Mouse (Mus musculus) macrophage (primary cell): ENCODE data around the gene Csrp1. TPM values are rescaled to one million over a fixed set of nuclear protein-coding genes. Genes with fewer than 3 reads are reported as not detected.

ENCODE experiments used
- H3K27ac ChIP-seq: fragments of 350-480 bp; formaldehyde crosslinking; 2 replicates; pipeline ENCODE4 v1.9.0; 2021
- H3K36me3 ChIP-seq: fragments of 350-480 bp; formaldehyde crosslinking; 2 replicates; pipeline ENCODE4 v1.9.0; 2021; ENCODE audit errors: inconsistent target
- H3K4me3 ChIP-seq: fragments of 350-480 bp; formaldehyde crosslinking; 2 replicates; pipeline ENCODE4 v1.9.0; 2021; ENCODE audit errors: inconsistent target
- H3K79me2 ChIP-seq: fragments of 350-480 bp; formaldehyde crosslinking; 2 replicates; pipeline ENCODE4 v1.9.0; 2021; ENCODE audit errors: inconsistent target
- WGBS: methylation state at CpG from one replicate; pipeline ENCODE4 v1.1.7; 2026; ENCODE audit warnings: inconsistent platforms; ENCODE audit not compliant: missing documents; 5-methylcytosine and 5-hydroxymethylcytosine counted together
- polyA plus RNA-seq: library from polyadenylated mRNA; stranded (reverse); fragments of 250-400 nt; gene quantifications from 3 replicates; pipeline ENCODE4 v1.2.4, GENCODE M21; 2018; ENCODE audit warnings: inconsistent platforms

Gene Csrp1
- polyA plus RNA-seq, 1 experiment from 2014 or later = 227 TPM

DNA sequence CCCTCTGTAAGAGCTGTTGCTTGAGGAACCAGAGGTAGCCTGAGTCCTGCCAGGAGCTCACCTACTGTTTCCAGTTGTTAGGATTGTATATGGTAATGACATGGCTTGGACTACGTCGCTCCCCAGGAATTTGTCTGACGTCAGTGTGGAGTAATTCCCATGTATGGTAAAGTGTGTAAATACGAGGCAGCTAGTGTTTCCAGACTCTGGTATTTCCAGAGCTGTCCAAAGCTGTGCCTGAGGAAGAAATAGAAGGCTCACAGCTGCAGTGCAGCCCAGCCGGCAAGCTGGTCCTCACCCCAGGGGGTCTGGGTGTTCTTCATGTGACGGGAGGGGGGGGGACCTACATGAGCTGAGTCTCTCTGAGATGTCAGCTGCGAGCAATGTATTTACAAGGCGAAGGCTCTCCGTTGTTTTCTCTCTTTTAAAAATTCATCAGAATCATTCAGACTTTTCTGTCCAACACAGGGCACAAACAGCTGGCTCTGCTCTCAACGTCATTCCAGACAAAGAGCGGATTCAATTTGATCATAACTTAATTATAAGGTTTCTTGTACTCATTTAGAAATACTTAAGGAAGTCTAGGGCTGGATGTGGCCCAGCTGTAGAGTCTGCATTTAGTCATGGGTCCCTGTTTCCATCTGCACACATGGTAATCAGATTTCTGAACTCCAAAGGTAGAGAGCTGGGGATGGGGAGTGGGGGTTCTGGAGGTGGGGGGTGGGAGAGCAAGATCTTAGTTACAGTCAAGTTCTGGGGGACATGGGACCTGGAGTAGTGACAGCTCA is 12.2 kb downstream of the Csrp1 start:
- Histone ChIP-seq H3K27ac (no peak overlapping the region), H3K36me3 (no peaks in the 10 kb centered on the region), H3K79me2 (peaks cover 78% of the 10 kb centered on the region), H3K4me3 (no peak overlapping the region)
- 88% methylated on average over 11 of the region's 11 CpGs for WGBS

DNA sequence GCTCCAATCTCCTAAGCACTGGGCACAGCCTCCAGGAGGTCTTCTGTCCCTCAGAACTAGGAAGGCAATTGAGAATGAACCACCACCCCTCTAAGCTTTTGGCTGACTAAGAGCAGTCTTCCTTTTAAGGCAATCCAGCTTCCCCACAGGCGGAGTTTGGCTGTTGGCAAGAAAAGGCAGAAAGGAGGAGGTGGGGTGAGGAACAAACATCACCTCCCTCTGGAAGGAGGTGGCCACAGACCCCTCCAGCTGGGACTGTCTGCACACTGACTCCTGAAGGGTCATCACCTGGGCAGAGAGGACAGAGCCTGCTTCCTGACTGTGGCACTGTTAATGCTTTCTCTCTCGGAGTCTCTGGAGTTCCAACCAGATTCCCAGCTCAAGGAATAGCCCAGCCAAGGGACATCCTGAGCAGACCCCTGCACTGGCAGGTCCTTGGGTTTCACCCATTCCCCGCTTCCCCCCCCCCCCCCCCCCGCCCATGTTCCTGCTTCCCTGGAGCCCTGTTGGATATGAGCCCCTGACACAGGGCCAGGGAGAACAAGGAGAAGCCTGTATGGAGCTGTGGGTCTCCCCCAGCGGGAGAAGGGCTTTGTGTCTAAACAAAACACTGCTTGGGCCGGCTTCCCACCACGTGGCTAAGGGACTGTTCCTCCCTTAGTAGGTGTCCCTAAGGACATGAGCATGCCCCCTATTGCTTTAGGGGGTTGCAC is 14.5 kb downstream of the Csrp1 start:
- 88% methylated on average over 5 of the region's 7 CpGs for WGBS
- H3K4me3 ChIP-seq = no peak overlapping the region
- no peak overlapping the region for H3K27ac ChIP-seq

DNA sequence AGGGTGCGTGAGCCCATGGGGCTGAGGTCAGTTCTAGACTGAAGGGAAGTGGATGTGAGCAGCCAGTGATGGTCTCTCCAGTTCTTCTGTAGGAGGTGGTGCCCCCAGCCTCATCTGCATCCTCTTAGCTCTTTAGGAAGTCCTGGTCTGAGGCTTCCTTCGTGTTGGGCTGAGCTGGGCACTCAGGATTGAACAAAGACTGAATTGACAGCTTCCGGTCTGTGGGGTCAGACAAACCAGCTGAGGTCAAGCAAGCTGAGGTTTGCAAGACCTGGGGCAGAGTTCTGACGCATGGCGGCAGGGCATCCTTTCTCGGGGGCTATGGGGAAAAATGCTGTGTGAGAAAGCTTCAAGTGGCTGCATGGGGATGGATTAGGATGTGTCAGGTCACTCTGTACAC is 15.6 kb downstream of the Csrp1 start:
- 67% methylated on average over 6 of the region's 6 CpGs for WGBS
- Histone ChIP-seq H3K36me3 (no peaks in the 10 kb centered on the region; the same call in 1 of the 2 replicates), H3K27ac (no peak overlapping the region), H3K4me3 (no peak overlapping the region), H3K79me2 (peaks cover 97% of the 10 kb centered on the region)

More for the DNA sequence above, 14.5 kb downstream of the Csrp1 start:
- no peaks in the 10 kb centered on the region; the same call in 1 of the 2 replicates for H3K36me3 ChIP-seq
- peaks cover 100% of the 10 kb centered on the region for H3K79me2 ChIP-seq

DNA sequence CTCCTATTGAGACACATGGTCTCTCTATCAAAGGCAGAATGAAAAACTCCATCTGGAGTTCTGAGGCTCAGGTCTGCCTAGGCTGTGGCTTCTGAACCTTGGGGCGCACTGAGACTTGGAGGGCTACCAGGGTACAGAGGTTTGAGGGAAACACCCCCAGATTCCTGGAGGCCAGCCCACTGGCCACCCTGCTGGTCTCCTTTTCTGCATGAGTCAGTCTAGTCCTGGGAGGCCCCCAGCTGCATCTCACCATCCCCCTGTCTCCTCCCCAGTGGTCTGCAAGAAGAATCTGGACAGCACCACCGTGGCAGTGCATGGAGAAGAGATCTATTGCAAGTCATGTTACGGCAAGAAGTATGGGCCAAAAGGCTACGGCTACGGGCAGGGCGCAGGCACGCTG is 25.1 kb downstream of the Csrp1 start:
- no peak overlapping the region for H3K27ac ChIP-seq
- WGBS = 92% methylated on average over 7 of the region's 7 CpGs
- H3K36me3 ChIP-seq = peaks cover 64% of the 10 kb centered on the region
- H3K4me3 ChIP-seq = no peak overlapping the region
- H3K79me2 ChIP-seq = peaks cover 26% of the 10 kb centered on the region; the same call in 1 of the 2 replicates

DNA sequence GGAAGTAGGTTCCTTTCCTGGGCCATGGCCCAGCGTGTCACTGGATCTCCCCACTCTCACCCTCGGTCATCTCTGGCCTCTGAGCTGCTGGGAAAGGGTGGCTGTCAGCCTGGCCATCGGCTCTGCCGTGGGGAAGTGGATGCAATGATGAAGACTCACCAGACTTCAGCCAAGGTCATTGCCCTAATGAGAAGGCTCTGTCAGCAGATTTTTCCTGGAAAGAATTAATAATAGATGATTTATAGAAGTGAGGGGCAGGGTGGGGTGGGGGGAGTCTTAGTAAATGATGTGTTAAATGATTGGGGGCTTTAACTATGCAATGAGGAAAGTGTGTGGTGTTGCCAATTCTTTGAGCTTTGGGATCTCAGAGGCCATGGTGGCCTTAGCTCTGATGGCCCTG is 26.4 kb downstream of the Csrp1 start:
- Histone ChIP-seq H3K27ac (no peak overlapping the region), H3K79me2 (peaks cover 16% of the 10 kb centered on the region; the same call in 1 of the 2 replicates), H3K4me3 (no peak overlapping the region), H3K36me3 (peaks cover 77% of the 10 kb centered on the region)
- WGBS = 78% methylated on average over 4 of the region's 4 CpGs

DNA sequence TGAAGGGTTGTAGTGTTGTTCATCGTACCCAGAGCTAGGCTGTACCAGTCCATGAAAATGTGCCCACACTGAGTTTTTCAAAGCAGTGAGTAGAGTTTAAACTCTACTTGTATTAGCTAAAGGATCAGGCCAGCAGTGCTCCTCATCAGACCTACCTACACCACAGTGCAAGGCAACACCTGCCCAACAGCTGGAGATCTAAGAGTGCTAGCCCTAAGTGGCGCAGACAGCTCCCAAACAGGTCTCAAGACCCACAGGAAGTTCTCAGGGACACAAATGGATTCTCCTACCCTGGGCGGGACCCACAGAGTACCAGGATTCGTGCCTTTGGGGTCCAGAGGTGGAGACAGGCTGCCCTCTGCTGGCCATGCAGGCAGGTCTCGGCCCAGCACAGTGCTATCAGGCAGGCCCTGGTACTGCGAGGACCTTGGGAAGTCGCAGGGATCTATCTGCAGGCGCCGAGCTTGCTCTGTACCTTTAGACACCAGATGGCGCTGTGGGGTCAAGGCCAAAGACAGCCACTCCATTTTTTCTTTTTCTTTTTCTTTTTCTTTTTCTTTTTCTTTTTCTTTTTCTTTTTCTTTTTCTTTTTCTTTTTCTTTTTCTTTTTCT is 33.0 kb downstream of the Csrp1 start:
- Histone ChIP-seq H3K79me2 (no peaks in the 10 kb centered on the region), H3K4me3 (no peak overlapping the region), H3K27ac (no peak overlapping the region), H3K36me3 (peaks cover 44% of the 10 kb centered on the region; the same call in 1 of the 2 replicates)
- 11% methylated on average over 10 of the region's 10 CpGs for WGBS

DNA sequence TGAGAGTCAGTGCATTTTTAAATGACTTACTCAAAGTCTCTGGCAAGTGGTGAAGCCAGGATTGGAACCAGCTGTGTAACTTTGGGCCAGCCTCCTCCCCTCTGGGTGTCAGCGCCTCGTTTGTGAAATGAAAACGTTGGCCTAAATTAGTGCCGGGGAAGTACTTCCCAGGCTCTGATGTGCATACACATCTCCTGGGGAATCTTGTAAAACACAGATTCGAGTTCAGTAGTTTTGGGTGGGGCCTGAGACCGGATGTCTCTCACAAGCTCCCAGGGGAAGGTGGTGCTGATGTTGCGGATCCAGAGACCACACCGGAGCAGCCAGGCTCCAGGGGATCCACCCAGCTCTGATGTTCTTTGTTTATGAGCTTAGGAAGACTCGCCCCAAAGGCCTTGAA is 35.4 kb downstream of the Csrp1 start:
- Histone ChIP-seq H3K27ac (no peak overlapping the region), H3K36me3 (peaks cover 20% of the 10 kb centered on the region; the same call in 1 of the 2 replicates), H3K79me2 (no peaks in the 10 kb centered on the region), H3K4me3 (no peak overlapping the region)
- 89% methylated on average over 9 of the region's 9 CpGs for WGBS

DNA sequence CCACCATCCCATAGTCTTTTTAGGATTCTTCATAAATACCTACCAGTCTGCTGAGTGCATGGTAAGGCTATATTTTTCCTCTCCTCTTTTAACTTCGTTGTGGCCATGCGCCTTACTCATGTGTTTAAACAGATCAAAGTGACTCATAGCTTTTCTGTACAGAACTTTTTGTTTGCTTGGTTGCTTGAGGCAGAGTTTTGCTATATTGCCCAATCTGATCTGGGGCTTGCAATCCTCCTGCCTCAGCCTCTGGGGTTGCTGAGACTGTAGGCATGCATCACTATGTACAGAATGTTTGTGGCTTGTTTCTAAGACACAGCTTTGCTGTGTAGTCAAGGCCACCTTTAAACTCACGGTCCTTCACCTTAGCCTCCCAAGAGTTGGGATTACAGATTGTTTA is 36.1 kb downstream of the Csrp1 start:
- WGBS = 76% methylated on average over 3 of the region's 3 CpGs
- Histone ChIP-seq H3K79me2 (no peaks in the 10 kb centered on the region), H3K4me3 (no peak overlapping the region), H3K27ac (no peak overlapping the region), H3K36me3 (peaks cover 14% of the 10 kb centered on the region; the same call in 1 of the 2 replicates)

DNA sequence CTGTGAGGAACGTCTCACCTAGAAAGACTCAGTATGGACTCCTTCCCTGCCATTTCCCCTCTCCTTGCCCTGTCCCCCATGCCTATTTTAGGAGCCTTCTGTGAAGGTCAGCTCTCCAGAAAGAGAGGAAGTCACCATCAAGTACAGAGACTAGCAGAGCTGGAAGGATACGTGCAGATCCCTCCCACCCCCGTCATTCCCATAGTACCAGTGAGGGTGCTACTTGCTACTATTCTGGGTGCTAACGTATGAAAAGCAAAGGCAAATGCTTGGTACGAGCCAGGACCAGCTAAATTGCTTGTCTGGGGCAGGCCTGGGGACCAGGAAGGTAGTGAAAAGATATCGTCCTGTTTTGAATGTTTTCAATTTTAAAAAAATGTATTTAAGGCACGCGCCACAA is 37.4 kb downstream of the Csrp1 start:
- 80% methylated on average over 8 of the region's 8 CpGs for WGBS
- H3K27ac ChIP-seq = no peak overlapping the region
- no peak overlapping the region for H3K4me3 ChIP-seq
- H3K79me2 ChIP-seq = no peaks in the 10 kb centered on the region
- no peaks in the 10 kb centered on the region; the same call in 1 of the 2 replicates for H3K36me3 ChIP-seq

DNA sequence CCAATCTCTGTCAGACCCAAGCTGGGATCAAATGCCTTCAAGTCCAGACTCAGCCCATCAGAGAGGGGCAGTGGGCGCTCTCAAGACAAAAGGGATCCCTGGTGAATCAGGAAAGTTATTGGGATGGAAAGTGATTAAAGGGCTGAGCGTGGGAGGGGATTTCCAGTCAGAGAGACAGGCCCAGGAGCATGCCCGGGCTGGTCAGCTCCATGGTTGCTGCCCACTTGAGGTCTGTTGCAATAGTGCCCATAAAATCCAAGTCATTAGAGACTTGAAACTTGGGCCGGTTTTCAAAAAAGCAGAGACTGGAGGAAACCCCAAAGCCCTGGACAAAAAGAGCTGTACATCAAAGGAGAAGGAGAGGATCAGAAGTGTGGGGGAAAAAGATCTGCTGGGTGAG is 39.8 kb downstream of the Csrp1 start:
- Histone ChIP-seq H3K36me3 (no peaks in the 10 kb centered on the region), H3K27ac (no peak overlapping the region), H3K4me3 (no peak overlapping the region), H3K79me2 (no peaks in the 10 kb centered on the region)
- 89% methylated on average over 4 of the region's 4 CpGs for WGBS

DNA sequence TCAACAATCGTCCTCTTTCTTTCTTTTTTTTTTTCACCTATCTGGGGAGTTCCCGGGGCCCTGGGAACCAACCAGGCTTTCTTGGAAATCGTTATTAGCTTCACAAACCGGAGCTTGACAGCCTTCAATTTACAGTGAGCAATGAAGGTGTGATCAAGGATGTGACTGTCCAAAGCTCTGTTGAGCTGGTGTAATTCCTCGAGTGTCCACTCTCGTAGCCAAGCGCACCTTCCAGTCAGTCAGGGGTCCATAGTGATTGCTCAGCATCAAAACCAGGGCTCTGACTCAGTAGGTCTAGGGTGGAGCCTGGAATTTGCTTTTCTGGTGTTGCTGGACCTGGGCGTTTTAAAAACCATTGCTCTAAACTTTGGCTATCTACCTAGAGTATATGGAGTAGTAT is 40.4 kb downstream of the Csrp1 start:
- 83% methylated on average over 6 of the region's 8 CpGs for WGBS
- H3K4me3 ChIP-seq = no peak overlapping the region
- H3K27ac ChIP-seq = no peak overlapping the region
- H3K36me3 ChIP-seq = no peaks in the 10 kb centered on the region
- H3K79me2 ChIP-seq = no peaks in the 10 kb centered on the region

DNA sequence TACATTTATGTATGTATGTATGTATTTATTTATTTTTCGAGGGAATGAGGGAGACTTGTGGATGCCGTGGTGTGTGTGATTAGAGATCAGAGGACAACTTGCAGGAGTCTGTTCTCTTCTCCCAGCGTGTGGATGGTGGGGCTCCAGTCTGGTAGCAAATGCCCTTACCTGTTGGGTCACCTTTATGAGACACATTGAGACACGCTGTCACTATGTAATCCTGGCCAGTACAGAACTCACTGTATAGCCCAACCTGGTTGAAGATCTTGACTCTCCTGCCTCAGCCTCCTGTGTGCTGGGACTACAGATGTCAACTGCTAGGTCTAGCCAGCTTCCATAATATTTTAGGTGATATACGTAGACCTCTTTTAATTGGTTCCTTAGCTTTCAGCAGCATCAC is 41.9 kb downstream of the Csrp1 start:
- 99% methylated on average over 5 of the region's 5 CpGs for WGBS
- H3K36me3 ChIP-seq = no peaks in the 10 kb centered on the region
- no peaks in the 10 kb centered on the region for H3K79me2 ChIP-seq
- H3K27ac ChIP-seq = no peak overlapping the region
- no peak overlapping the region for H3K4me3 ChIP-seq

DNA sequence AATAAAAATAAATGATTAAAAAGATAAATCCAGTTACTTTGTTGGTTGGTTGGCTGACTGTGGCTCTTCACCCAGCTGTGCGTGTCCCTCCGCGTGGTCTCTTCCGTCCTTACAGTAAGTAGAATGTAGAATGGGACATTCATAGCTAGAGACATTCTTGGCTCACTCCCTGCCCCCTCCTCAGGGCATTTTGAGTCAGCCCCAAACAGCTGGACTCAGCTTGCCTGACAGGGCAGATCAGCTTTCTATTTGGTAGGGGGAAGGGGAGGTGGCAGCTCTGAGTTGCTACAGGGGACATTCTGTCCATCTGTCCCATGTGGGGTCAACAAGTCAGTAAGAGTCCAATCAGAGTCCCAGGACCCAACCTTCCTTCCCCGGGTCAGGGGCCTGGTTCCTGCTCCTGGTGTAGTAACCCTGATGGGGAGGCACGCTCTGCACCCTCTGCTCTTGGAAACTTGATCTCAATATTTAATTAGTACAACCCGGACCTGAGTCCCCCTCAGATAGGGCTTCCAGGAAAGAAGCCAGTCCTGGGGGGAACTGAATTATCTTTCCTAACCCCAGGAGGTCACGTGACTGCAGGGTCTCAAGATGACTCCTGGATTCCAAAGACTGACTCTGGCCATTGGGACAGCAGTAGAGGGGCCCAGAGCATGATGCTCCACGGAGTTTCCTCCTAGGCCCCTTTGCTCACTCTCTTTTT is 43.8 kb downstream of the Csrp1 start:
- Histone ChIP-seq H3K4me3 (no peak overlapping the region), H3K79me2 (no peaks in the 10 kb centered on the region), H3K36me3 (no peaks in the 10 kb centered on the region), H3K27ac (no peak overlapping the region)
- 87% methylated on average over 9 of the region's 9 CpGs for WGBS

DNA sequence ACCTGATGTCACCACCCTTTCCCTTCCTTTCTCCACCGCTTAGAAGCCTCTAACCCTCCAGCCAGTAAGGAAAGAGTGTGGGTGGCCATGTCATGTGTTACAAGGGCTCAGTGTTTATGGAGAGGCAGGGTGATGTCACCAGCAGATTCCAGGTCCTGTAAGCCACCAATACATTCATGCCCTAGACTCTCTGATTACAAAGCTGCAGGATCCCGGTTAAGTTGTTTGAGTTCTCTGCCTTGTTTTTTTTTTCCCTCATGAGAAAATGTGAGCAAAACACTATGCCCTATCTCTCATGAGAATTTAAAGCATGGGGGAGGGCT is 44.3 kb downstream of the Csrp1 start:
- Histone ChIP-seq H3K4me3 (no peak overlapping the region), H3K79me2 (no peaks in the 10 kb centered on the region), H3K36me3 (no peaks in the 10 kb centered on the region), H3K27ac (no peak overlapping the region)
- WGBS = 85% methylated on average over 2 of the region's 2 CpGs
